Mouse (Mus musculus): ENCODE measurements around the gene H2-D1. TPM values are rescaled to one million over a fixed set of nuclear protein-coding genes. Genes with fewer than 3 reads are reported as not detected.
"Not testable (repeated sequence)": the region's sequence is repeated elsewhere in the genome, so short reads cannot be mapped to it uniquely, and the experiment has no call there.

Gene H2-D1
- polyA plus RNA-seq, 1 experiment = 878 TPM

DNA sequence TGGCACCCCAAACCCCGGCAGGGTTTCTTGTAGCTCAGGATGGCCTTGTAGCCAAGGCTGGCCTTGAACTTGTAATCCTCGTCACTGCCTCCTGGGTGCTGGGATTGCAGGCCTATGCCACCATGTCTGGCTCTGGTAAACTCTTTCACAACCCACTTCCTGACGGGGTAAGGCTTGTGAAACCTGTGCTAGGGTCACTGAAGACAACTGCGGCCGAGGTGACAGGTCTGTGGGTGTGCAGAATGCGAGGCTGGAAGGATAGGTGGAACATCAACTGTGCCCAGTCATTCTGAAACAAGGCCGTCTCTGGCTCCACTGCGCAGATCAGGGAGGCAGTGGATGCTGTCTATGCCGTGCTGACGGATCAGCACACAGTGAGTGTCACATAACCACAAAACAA, 31.5 kb upstream of the H2-D1 start:
- Histone ChIP-seq H3K4me3 (replicated peaks; ENCODE audit: extremely low read depth, low read depth, low read length) (no peak overlapping the region), H3K4me1 (ENCODE audit: control insufficient read depth, insufficient read depth, low read length) (peaks cover 10% of the 10 kb centered on the region; the same call in 1 of the 2 replicates)
- DNase-seq = no peak
- WGBS = 83% methylated on average over 10 of the region's 10 CpGs
- TF ChIP-seq CTCF (IDR thresholded peaks at IDR 0.05; ENCODE audit: insufficient read depth, low read length) (no peak), POLR2A (IDR thresholded peaks at IDR 0.05; ENCODE audit: borderline replicate concordance, extremely low read depth, low read depth, low read length) (no peak)

DNA sequence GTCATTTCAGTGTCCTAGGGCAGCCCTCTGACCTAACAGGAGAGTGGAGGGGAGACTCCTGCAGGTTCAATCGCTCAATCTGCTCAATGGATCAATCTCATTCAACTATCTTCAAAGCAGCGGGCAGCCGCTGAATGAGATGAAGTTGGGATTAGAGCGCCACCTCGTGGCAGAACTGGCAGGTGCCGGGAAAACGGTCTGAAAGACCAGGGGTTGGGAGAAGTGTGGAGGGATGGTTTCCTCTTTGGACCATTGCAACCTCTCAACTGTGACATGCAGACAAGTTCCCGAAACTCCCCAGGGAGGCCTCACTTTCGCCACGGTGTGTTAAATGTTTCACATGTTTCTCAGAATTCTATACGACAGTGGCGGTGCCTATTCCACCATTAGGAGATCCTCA, 30.5 kb upstream of the H2-D1 start:
- Histone ChIP-seq H3K4me3 (replicated peaks; ENCODE audit: extremely low read depth, low read depth, low read length) (no peak overlapping the region), H3K4me1 (ENCODE audit: control insufficient read depth, insufficient read depth, low read length) (peaks cover 8% of the 10 kb centered on the region; the same call in 1 of the 2 replicates)
- TF ChIP-seq POLR2A (IDR thresholded peaks at IDR 0.05; ENCODE audit: borderline replicate concordance, extremely low read depth, low read depth, low read length) (no peak), CTCF (IDR thresholded peaks at IDR 0.05; ENCODE audit: insufficient read depth, low read length) (peak; percentile 89)
- DNase-seq = peak; percentile 86
- WGBS = 14% methylated on average over 12 of the region's 12 CpGs

DNA sequence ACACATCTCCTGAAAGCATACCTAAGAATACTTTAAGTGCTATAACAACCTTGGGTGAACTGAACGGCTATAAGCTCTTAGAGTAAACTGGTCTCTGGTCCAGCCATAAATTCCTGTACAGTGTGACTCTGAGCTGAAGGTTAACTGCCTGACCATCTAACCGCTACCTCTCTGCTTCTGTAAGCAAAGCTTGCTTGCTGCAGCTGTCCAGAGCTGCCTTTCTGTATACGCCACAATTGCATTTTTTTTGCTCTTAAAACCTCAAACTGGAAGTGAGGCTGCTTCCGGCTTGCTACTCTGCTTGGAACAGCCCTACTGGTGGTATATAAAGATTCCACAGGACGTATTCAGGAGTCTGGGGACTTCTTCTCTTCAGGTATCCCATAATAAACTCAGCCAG, 29.9 kb upstream of the H2-D1 start:
- DNase-seq = no peak
- 65% methylated on average over 5 of the region's 5 CpGs for whole genome bisulfite sequencing

DNA sequence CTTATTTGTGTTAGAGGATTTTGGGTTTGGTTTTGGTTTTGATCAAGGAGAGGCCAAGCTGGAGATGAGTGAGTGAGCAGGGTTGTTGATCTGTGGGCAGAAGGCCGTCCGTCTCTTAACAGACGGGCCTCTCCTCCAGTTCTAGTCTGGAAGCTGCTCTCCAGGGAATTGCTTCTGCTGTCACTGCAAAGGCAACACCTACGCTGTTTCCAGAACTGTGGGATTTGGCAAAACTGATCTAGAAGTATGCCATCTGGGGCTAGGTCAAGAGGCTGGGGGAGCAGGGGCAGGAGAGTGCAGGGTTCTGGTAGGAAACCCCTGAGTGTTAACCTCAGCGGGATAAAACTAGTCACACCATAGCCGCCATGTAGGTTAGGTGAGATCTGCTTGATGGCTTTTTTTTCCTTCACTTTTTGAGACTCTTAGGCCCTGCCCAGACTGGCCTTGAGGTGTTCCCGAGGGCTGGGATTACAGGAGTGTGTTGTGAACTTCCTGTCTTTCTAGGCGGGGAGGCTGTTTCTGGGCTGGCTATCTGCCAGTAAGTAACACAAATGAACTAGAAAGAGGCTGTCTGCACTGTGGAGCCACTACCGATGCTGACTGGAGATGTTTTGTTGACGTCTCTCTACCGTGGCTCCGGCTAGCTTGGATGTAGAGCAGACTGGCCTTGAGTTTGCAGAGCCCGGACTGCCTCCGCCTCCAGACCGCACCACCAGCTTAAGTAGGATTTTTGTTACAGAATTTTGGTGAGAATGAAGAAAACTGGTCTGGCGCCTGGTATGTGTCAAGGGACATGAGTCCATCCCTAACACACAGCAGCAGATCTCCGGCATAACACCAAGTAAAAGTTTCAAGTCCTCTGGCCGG, 29.2 kb upstream of the H2-D1 start, which contains the start of gene Atp6v1g2:
Gene Atp6v1g2, plus strand, starts transcription at position 547 of the 867 bp plus-strand sequence.
- Histone ChIP-seq H3K4me1 (ENCODE audit: control insufficient read depth, insufficient read depth, low read length) (peaks cover 8% of the 10 kb centered on the region; the same call in 1 of the 2 replicates), H3K4me3 (replicated peaks; ENCODE audit: extremely low read depth, low read depth, low read length) (no peak within 1 kb of the TSS)
- 29% methylated on average over 18 of the region's 18 CpGs for WGBS
- DNase-seq = no peak
- no peak for TF ChIP-seq CTCF (IDR thresholded peaks at IDR 0.05; ENCODE audit: insufficient read depth, low read length)
- no peak for TF ChIP-seq POLR2A (IDR thresholded peaks at IDR 0.05; ENCODE audit: borderline replicate concordance, extremely low read depth, low read depth, low read length)

More for the DNA sequence above, 29.9 kb upstream of the H2-D1 start:
- TF ChIP-seq CTCF (IDR thresholded peaks at IDR 0.05; ENCODE audit: insufficient read depth, low read length) (no peak), POLR2A (IDR thresholded peaks at IDR 0.05; ENCODE audit: borderline replicate concordance, extremely low read depth, low read depth, low read length) (no peak)
- H3K4me1 ChIP-seq (ENCODE audit: control insufficient read depth, insufficient read depth, low read length) = peaks cover 8% of the 10 kb centered on the region; the same call in 1 of the 2 replicates
- H3K4me3 ChIP-seq (replicated peaks; ENCODE audit: extremely low read depth, low read depth, low read length) = no peak overlapping the region

DNA sequence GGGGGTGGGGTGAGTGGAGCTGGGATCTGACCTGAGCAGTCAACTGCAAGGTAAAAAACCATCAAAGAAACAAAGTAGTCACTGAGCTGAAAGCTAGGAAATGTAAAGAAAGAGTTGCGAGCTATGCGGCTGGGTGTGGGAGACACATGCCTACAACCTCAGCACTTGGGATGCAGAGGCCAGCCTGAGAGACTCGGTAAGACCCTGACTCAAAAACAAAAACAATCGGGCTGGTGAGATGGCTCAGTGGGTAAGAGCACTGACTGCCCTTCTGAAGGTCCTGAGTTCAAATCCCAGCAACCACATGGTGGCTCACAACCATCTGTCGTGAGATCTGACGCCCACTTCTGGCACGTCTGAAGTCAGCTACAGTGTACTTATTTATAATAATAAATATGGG, 28.4 kb upstream of the H2-D1 start:
- DNase-seq; H3K4me1 ChIP-seq (ENCODE audit: control insufficient read depth, insufficient read depth, low read length); H3K4me3 ChIP-seq (replicated peaks; ENCODE audit: extremely low read depth, low read depth, low read length): not testable (repeated sequence)
- WGBS = 59% methylated on average over 7 of the region's 7 CpGs

DNA sequence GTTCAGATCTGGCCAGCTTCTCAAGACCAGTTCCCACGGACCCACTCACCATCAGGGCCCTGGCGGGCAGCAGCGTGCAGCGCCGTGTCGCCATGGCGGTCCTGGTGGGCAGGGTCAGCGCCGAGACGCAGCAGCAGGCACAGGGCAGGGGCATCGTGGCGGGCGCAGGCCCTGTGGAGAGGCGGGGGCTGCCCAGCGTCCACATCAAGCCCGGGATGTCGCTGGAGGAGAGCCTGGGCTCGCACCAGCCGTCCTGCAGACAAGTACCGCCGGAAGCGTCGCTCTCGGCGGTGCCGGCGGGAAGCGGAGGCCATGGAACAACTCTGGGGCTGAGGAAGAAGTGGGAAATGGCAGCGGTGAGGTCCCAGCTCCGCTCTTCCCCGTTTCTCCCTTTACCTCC, 27.6 kb upstream of the H2-D1 start:
- DNase-seq = peak; percentile 64
- WGBS = 5% methylated on average over 29 of the region's 31 CpGs
- TF ChIP-seq POLR2A (IDR thresholded peaks at IDR 0.05; ENCODE audit: borderline replicate concordance, extremely low read depth, low read depth, low read length) = no peak
- no peak for TF ChIP-seq CTCF (IDR thresholded peaks at IDR 0.05; ENCODE audit: insufficient read depth, low read length)

DNA sequence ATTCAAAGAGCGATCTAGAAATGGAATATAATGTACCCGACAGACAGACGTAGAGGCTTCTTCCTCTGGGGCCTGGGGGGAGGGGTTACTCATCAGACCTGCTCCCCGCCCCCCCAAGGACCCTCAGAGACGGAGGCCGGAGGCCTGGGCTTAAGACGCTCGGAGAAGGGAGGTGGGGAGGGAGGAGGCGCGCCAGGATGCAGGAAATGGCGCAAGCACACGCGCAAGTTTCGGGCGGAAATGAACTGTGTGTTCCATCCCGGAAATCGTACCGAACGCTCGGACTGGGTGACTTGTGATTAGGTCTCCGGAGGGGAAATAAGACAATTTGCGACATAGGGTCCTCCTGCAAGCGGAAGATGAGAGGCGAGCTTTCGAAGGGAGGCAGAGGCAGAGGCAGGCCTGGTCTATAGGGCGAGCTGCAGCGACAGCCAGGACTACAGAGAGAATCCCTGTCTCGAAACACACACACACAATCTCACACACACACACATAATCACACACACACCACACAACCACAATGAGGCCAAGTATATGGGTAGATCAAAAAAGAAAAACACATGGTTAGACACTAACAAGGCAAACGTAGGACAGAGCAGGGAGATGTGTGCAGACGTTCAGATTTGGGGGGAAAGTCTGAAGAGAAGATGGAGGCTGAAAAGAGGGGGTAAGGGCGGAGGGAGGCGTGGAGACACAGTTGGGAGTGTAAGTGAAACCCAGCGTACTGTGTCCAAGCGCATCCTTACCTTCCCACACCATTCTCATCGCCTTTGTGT, 26.7 kb upstream of the H2-D1 start, which contains the start of gene Nfkbil1:
Gene Nfkbil1, minus strand, starts transcription at position 179 of the 776 bp plus-strand sequence.
- peak within 1 kb of the TSS; percentile 80 for H3K4me3 ChIP-seq (replicated peaks; ENCODE audit: extremely low read depth, low read depth, low read length)
- TF ChIP-seq CTCF (IDR thresholded peaks at IDR 0.05; ENCODE audit: insufficient read depth, low read length) = peak; percentile 3; the same call in 1 of the 2 replicates
- TF ChIP-seq POLR2A (IDR thresholded peaks at IDR 0.05; ENCODE audit: borderline replicate concordance, extremely low read depth, low read depth, low read length) = peak; percentile 71; the same call in 1 of the 2 replicates
- H3K4me1 ChIP-seq (ENCODE audit: control insufficient read depth, insufficient read depth, low read length) = peaks cover 8% of the 10 kb centered on the region; the same call in 1 of the 2 replicates
- under 1% methylated on average over 35 of the region's 35 CpGs for WGBS
- DNase-seq = peak; percentile 82

More for the DNA sequence above, 27.6 kb upstream of the H2-D1 start:
- Histone ChIP-seq H3K4me3 (replicated peaks; ENCODE audit: extremely low read depth, low read depth, low read length) (peak overlapping the region; percentile 80), H3K4me1 (ENCODE audit: control insufficient read depth, insufficient read depth, low read length) (peaks cover 8% of the 10 kb centered on the region; the same call in 1 of the 2 replicates)

DNA sequence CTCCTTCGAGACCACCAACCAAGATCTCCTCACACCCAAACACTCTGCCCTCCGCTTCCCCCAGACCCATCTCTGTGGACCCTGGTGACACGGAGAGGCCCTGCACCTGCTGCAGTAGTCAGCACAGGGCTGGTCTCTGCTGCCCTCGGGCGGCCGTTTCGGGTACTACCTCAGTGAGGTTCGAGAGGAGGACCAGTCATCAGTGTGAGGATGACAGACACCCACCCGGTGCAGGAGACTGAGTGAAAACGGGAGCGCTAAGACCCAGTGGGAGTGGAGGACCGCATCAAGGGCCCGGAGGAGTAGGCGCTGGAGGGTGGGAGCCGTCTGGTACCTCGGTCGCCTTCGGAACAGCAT, 26.2 kb upstream of the H2-D1 start:
- Histone ChIP-seq H3K4me3 (replicated peaks; ENCODE audit: extremely low read depth, low read depth, low read length) (peak overlapping the region; percentile 80), H3K4me1 (ENCODE audit: control insufficient read depth, insufficient read depth, low read length) (peaks cover 8% of the 10 kb centered on the region; the same call in 1 of the 2 replicates)
- DNase-seq = peak; percentile 99
- TF ChIP-seq CTCF (IDR thresholded peaks at IDR 0.05; ENCODE audit: insufficient read depth, low read length) (peak; percentile 77), POLR2A (IDR thresholded peaks at IDR 0.05; ENCODE audit: borderline replicate concordance, extremely low read depth, low read depth, low read length) (peak; percentile 34; the same call in 1 of the 2 replicates)
- 1% methylated on average over 18 of the region's 18 CpGs for WGBS

DNA sequence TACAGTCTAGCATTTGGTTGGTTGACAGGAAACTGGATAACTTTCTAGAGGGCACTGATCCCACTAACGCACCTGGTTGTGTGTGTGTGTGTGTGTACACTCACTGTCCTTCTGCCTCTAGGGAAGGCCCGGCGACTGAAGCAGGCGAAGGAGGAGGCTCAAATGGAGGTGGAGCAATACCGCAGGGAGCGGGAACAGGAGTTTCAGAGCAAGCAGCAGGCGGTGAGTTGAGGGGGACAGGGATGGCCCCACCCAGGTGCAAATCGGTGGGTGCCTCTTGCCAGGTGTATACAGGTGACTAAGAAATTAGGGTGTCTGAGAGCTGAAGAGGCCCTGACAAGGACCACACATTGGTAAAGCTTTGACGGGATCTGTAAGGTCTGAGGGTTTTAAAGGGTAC, 25.5 kb upstream of the H2-D1 start:
- WGBS = 85% methylated on average over 9 of the region's 9 CpGs
- TF ChIP-seq CTCF (IDR thresholded peaks at IDR 0.05; ENCODE audit: insufficient read depth, low read length) (no peak), POLR2A (IDR thresholded peaks at IDR 0.05; ENCODE audit: borderline replicate concordance, extremely low read depth, low read depth, low read length) (no peak)
- Histone ChIP-seq H3K4me3 (replicated peaks; ENCODE audit: extremely low read depth, low read depth, low read length) (no peak overlapping the region), H3K4me1 (ENCODE audit: control insufficient read depth, insufficient read depth, low read length) (peaks cover 8% of the 10 kb centered on the region; the same call in 1 of the 2 replicates)
- no peak for DNase-seq
